Mouse (Mus musculus) hindbrain, embryonic 13.5 days (tissue): ENCODE measurements around the gene Akap12. TPM values are rescaled to one million over a fixed set of nuclear protein-coding genes. Genes with fewer than 3 reads are reported as not detected.

Experiments
- ATAC-seq: fragments of 200-750 bp; cut with Nextera tagmentation; 2 replicates; pipeline ENCODE4 v1.8.0; 2017; ENCODE audit warnings: moderate TSS enrichment; ENCODE audit not compliant: low FRiP score
- H3K27ac ChIP-seq: fragments of 300-500 bp; sonication (generic); 2 replicates; pipeline ENCODE4 v1.5.1; 2015; ENCODE audit warnings: inconsistent platforms, mild to moderate bottlenecking, moderate library complexity
- H3K27me3 ChIP-seq: fragments of 300-500 bp; sonication (generic); 2 replicates; pipeline ENCODE4 v1.6.1; 2015; ENCODE audit warnings: mild to moderate bottlenecking, inconsistent platforms
- H3K36me3 ChIP-seq: fragments of 300-500 bp; sonication (generic); 2 replicates; pipeline ENCODE4 v1.6.1; 2015; ENCODE audit warnings: mild to moderate bottlenecking, inconsistent platforms
- H3K4me1 ChIP-seq: fragments of 300-500 bp; sonication (generic); replicated peaks from 2 replicates; pipeline ENCODE4 v1.6.1; 2015; ENCODE audit warnings: inconsistent platforms
- H3K4me2 ChIP-seq: fragments of 300-500 bp; sonication (generic); 2 replicates; pipeline ENCODE4 v1.6.1; 2015; ENCODE audit warnings: inconsistent platforms, mild to moderate bottlenecking, moderate library complexity
- H3K4me3 ChIP-seq: fragments of 300-500 bp; sonication (generic); 2 replicates; pipeline ENCODE4 v1.5.1; 2015; ENCODE audit warnings: mild to moderate bottlenecking, inconsistent platforms
- H3K9ac ChIP-seq: fragments of 300-500 bp; sonication (generic); 2 replicates; pipeline ENCODE4 v1.6.1; 2015; ENCODE audit warnings: mild to moderate bottlenecking, inconsistent platforms
- H3K9me3 ChIP-seq: fragments of 300-500 bp; sonication (generic); 2 replicates; pipeline ENCODE4 v1.6.1; 2016; ENCODE audit warnings: inconsistent platforms
- WGBS: fragments of 180-500 bp; shearing (Covaris S2); methylation state at CpG from one replicate; pipeline ENCODE4 v1.1.7; 2015; 5-methylcytosine and 5-hydroxymethylcytosine counted together
- polyA plus RNA-seq: library from polyadenylated mRNA; unstranded; fragments of >200 nt; fragmentation: Nextera tagmentation; extraction: Ambion mirVana; gene quantifications from 2 replicates; pipeline ENCODE4 v1.2.1, GENCODE M21; 2015

Gene Akap12
- polyA plus RNA-seq, 1 experiment from 2014 or later: 47.8 TPM

DNA sequence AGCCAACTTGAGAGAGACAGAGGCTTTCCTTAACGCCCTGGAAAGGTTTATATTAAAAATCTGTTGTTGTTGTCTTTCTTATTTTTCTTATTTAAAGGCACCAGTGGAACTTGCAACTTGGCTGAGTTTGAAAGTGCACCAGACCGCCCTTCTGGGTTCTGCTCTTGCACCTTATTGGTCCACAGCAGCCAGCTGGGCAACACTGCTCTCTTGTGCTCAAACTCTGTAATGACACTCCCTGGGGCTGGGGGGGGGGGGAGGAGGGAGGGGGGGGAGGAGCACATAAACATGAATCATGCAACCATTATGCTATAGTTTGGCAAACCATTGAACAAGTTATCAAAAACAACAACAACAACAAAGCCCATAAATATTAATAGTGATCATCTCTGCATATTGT is 75.2 kb downstream of the Akap12 start:
- Histone ChIP-seq H3K27me3 (no peaks in the 10 kb centered on the region), H3K9ac (no peak overlapping the region), H3K4me3 (no peak overlapping the region), H3K27ac (no peak overlapping the region), H3K4me2 (no peak overlapping the region), H3K9me3 (no peaks in the 10 kb centered on the region), H3K36me3 (no peaks in the 10 kb centered on the region), H3K4me1 (peaks cover 4% of the 10 kb centered on the region; the same call in 1 of the 2 replicates)
- WGBS: 17% methylated on average over 2 of the region's 2 CpGs
- ATAC-seq: no peak

DNA sequence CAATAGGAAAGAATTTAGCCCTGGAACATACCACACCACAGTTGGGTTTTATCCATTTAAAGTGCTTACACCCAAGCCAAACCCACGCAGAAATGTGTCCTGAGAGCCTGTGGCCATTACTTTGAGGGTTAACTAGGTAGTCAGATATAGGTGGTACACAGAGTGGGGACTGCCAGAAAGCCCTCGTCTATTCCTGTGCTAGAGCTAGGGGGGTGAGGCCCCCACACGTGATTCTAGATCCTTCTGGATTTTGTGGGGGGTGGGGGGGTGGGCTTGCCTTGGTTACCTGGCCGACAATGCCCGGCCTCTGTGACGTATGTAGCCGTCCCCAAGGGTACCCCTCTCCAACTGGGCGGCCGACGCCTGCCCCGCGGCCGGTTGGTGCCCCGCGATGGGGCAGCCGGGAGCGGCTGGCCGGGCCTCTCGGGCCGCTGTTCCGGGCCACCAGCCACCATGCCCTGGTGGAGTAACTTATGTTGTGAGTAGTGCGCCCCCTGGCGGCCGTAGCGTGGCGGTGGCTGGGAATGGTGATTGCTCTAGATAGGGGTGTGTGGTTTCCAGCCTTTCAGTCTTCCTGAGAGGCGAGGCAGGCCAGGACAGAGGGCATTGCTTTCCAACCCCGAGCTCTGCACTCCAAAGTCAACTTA is 80.4 kb downstream of the Akap12 start:
- Histone ChIP-seq H3K9me3 (no peaks in the 10 kb centered on the region), H3K9ac (no peak overlapping the region), H3K36me3 (no peaks in the 10 kb centered on the region), H3K27ac (no peak overlapping the region), H3K4me1 (peaks cover 7% of the 10 kb centered on the region), H3K4me3 (peak overlapping the region; percentile 31), H3K27me3 (no peaks in the 10 kb centered on the region), H3K4me2 (peak overlapping the region; percentile 56)
- ATAC-seq: peak; percentile 90
- WGBS: 5% methylated on average over 27 of the region's 28 CpGs

DNA sequence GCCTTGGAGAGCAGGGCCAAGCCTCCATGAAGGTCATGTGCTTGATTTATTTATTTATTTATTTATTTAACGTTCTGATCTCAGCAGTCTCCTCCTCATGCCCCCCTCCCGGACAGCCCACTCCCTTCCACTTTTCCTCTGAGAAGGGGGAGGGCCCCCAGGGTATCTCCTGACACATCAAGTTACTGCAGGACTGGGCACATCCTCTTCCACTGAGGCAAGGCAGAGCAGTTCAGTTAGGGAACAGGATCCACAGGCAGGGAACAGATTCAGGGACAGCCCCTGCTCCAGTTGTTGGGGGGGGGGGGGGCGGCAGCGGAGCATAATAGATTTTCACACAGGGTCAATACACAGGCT is 80.9 kb downstream of the Akap12 start:
- Histone ChIP-seq H3K4me2 (peak overlapping the region; percentile 56), H3K9ac (no peak overlapping the region), H3K27ac (no peak overlapping the region), H3K36me3 (no peaks in the 10 kb centered on the region), H3K27me3 (no peaks in the 10 kb centered on the region), H3K4me1 (peaks cover 7% of the 10 kb centered on the region), H3K9me3 (no peaks in the 10 kb centered on the region), H3K4me3 (no peak overlapping the region)
- peak; percentile 64; the same call in 1 of the 2 replicates for ATAC-seq
- 73% methylated on average over 4 of the region's 4 CpGs for WGBS

DNA sequence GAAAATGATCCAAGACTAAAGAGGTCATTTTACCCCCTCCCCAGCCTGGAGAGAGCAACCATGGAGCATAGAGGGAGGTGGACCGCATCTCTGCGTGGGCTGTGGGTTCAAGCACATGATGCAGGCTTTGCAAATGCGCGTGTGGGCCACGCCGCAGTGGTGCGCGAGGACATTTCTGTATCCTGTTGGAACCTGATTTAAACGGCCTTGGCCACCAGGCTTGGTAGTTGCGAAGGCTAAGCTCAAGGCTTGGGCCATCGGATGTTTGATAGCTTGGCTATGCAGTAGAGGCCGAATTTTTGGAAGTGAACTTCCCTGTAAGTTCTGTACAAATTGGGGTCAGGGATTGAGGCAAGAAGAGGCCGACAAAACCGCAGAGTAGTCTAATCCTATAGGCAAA is 81.4 kb downstream of the Akap12 start:
- H3K4me3 ChIP-seq: no peak overlapping the region
- H3K9ac ChIP-seq: no peak overlapping the region
- H3K27ac ChIP-seq: no peak overlapping the region
- H3K36me3 ChIP-seq: no peaks in the 10 kb centered on the region
- WGBS: 98% methylated on average over 14 of the region's 14 CpGs
- no peaks in the 10 kb centered on the region for H3K27me3 ChIP-seq
- H3K9me3 ChIP-seq: no peaks in the 10 kb centered on the region
- peaks cover 7% of the 10 kb centered on the region for H3K4me1 ChIP-seq
- ATAC-seq: no peak
- H3K4me2 ChIP-seq: no peak overlapping the region

DNA sequence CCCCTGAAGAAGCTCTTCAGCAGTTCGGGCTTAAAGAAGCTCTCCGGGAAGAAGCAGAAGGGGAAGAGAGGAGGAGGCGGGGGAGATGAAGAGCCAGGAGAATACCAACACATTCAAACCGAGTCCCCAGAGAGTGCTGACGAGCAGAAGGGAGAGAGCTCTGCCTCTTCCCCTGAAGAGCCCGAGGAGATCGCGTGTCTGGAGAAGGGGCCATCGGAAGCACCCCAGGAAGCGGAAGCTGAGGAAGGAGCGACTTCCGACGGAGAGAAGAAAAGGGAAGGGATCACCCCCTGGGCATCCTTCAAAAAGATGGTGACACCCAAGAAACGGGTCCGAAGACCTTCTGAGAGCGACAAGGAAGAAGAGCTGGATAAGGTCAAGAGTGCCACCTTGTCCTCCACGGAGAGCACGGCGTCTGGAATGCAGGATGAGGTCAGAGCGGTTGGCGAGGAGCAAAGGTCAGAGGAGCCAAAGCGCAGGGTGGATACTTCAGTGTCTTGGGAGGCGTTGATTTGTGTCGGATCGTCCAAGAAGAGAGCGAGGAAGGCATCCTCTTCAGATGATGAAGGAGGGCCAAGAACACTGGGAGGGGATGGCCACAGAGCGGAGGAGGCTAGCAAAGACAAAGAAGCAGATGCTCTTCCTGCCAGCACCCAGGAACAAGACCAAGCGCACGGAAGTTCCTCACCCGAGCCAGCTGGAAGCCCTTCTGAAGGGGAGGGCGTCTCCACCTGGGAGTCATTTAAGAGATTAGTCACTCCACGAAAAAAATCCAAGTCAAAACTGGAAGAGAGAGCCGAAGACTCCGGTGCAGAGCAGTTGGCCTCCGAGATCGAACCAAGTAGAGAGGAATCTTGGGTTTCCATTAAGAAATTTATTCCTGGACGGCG is 88.4 kb downstream of the Akap12 start:
- Histone ChIP-seq H3K27ac (no peak overlapping the region), H3K9me3 (no peaks in the 10 kb centered on the region), H3K4me2 (no peak overlapping the region), H3K27me3 (no peaks in the 10 kb centered on the region), H3K4me3 (no peak overlapping the region), H3K36me3 (peaks cover 47% of the 10 kb centered on the region), H3K4me1 (no peaks in the 10 kb centered on the region), H3K9ac (no peak overlapping the region)
- ATAC-seq: no peak
- 91% methylated on average over 38 of the region's 38 CpGs for WGBS

DNA sequence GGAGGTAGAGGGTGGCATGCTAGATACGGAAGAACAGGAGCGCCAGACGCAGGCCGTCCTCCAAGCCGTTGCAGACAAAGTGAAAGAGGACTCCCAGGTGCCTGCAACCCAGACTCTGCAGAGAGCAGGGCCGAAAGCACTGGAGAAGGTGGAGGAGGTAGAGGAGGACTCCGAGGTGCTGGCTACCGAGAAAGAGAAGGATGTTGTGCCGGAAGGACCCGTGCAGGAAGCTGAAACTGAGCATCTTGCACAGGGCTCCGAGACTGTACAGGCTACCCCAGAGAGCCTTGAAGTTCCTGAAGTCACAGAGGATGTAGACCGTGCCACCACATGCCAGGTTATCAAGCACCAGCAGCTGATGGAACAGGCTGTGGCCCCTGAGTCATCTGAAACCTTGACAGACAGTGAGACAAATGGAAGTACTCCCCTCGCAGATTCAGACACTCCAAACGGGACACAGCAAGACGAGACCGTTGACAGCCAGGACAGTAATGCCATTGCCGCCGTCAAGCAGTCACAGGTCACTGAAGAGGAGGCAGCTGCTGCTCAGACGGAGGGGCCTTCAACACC is 89.8 kb downstream of the Akap12 start:
- 91% methylated on average over 19 of the region's 19 CpGs for WGBS
- H3K36me3 ChIP-seq: peaks cover 47% of the 10 kb centered on the region

DNA sequence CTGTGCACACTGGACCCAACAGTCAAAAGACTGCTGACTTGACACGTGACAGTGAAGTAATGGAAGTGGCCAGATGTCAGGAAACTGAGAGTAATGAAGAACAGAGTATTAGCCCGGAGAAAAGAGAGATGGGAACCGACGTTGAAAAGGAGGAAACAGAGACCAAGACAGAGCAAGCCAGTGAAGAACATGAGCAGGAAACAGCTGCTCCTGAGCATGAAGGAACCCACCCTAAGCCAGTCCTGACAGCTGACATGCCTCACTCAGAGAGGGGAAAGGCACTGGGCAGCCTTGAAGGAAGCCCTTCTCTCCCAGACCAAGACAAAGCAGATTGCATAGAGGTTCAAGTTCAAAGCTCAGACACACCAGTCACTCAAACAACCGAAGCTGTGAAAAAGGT is 90.5 kb downstream of the Akap12 start:
- Histone ChIP-seq H3K36me3 (peaks cover 47% of the 10 kb centered on the region), H3K9ac (no peak overlapping the region), H3K4me3 (no peak overlapping the region), H3K27me3 (no peaks in the 10 kb centered on the region), H3K27ac (no peak overlapping the region), H3K9me3 (no peaks in the 10 kb centered on the region), H3K4me1 (no peaks in the 10 kb centered on the region), H3K4me2 (no peak overlapping the region)
- no peak for ATAC-seq
- WGBS: 84% methylated on average over 5 of the region's 5 CpGs

More for the DNA sequence above, 89.8 kb downstream of the Akap12 start:
- H3K9me3 ChIP-seq: no peaks in the 10 kb centered on the region
- no peak for ATAC-seq
- no peaks in the 10 kb centered on the region for H3K27me3 ChIP-seq
- no peak overlapping the region for H3K9ac ChIP-seq
- no peak overlapping the region for H3K27ac ChIP-seq
- H3K4me1 ChIP-seq: no peaks in the 10 kb centered on the region
- H3K4me2 ChIP-seq: no peak overlapping the region
- H3K4me3 ChIP-seq: no peak overlapping the region

DNA sequence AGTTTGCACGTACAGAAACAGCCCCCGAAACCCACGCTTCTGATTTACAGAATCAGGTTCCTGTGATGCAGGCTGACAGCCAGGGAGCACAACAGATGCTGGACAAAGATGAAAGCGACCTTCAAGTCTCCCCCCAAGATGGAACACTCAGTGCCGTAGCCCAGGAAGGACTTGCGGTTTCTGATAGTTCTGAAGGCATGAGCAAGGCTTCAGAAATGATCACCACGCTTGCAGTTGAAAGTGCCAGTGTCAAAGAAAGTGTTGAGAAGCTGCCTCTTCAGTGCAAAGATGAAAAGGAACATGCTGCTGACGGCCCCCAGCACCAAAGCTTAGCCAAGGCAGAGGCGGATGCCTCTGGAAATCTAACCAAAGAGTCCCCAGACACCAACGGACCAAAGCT is 91.3 kb downstream of the Akap12 start:
- Histone ChIP-seq H3K4me1 (no peaks in the 10 kb centered on the region), H3K9ac (no peak overlapping the region), H3K9me3 (0 out of 2 replicates have a peak, but pooled peaks cover under 1% of the 10 kb centered on the region), H3K4me2 (no peak overlapping the region), H3K4me3 (no peak overlapping the region), H3K27me3 (no peaks in the 10 kb centered on the region), H3K36me3 (peaks cover 47% of the 10 kb centered on the region), H3K27ac (no peak overlapping the region)
- WGBS: 92% methylated on average over 10 of the region's 10 CpGs
- ATAC-seq: no peak

DNA sequence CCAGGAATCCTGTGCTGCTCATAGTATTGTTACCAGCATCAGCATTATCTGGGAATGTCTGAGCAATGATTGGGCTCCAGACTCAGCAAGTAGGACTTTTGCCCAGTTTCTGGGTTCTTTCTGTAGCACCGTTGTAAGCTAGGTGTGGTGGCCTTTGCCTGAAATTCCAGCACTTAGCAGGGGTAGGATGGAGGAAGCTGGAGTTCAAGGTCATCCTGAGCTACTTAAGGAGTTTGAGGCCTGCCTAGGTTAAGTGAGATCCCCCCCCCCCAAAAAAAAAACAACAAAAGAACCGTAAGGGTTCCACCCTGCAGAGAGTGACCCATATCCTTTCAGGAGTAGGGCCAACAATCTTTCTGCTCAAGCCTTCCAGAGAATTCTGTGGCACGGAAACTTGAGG is 98.4 kb downstream of the Akap12 start:
- no peak overlapping the region for H3K9ac ChIP-seq
- 95% methylated on average over 3 of the region's 3 CpGs for WGBS
- peaks cover 32% of the 10 kb centered on the region for H3K36me3 ChIP-seq
- no peaks in the 10 kb centered on the region for H3K4me1 ChIP-seq
- H3K4me3 ChIP-seq: no peak overlapping the region
- ATAC-seq: no peak
- 0 out of 2 replicates have a peak, but pooled peaks cover 5% of the 10 kb centered on the region for H3K9me3 ChIP-seq
- no peak overlapping the region for H3K4me2 ChIP-seq
- H3K27me3 ChIP-seq: no peaks in the 10 kb centered on the region
- H3K27ac ChIP-seq: no peak overlapping the region

DNA sequence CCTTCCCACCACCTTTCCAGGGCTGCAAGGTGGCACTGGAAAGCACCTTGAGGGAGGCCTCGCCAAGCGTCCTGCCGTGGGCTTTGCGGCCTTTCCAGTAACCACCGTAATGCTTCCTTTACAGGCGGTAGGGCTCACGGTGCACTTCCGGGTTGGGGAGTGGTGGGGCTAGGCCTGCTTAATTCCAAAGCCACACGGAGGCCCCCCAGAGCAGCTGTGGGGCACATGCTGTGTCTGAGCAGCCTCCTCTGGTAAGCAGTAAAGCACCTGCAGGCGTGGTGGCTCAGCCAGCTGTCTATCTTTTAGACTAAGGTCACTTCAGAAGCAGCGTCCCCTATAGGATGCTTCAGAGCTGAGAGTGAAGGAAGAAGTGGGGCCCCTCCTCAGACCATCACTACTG is 103.9 kb downstream of the Akap12 start:
- Histone ChIP-seq H3K4me1 (no peaks in the 10 kb centered on the region), H3K27ac (no peak overlapping the region), H3K4me2 (no peak overlapping the region), H3K4me3 (no peak overlapping the region), H3K9me3 (no peaks in the 10 kb centered on the region), H3K36me3 (peaks cover 59% of the 10 kb centered on the region), H3K27me3 (no peaks in the 10 kb centered on the region), H3K9ac (no peak overlapping the region)
- WGBS: 93% methylated on average over 11 of the region's 11 CpGs
- no peak for ATAC-seq

DNA sequence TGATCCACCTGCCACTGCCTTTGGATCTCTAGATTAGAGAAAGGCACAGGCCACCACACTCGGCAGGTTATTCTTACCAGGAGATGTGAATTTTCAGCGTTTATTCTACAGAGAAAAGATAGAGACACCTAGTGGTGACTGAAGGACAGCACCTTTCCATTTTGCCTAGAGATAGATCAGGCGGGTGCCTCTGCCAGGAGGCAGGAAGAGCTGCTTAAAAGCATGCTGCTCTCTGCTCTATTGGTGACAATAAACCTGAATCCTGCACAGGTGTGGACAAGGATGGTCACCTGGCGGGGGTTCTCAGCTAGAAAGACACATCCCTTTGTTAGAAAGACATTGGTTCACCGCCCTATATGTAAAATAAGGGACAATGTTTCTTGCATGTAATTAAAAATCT is 105.8 kb downstream of the Akap12 start:
- Histone ChIP-seq H3K27ac (no peak overlapping the region), H3K27me3 (no peaks in the 10 kb centered on the region), H3K4me1 (no peaks in the 10 kb centered on the region), H3K9me3 (no peaks in the 10 kb centered on the region), H3K9ac (no peak overlapping the region), H3K4me2 (no peak overlapping the region), H3K4me3 (no peak overlapping the region), H3K36me3 (peaks cover 53% of the 10 kb centered on the region)
- 61% methylated on average over 5 of the region's 5 CpGs for WGBS
- ATAC-seq: peak; percentile 44

DNA sequence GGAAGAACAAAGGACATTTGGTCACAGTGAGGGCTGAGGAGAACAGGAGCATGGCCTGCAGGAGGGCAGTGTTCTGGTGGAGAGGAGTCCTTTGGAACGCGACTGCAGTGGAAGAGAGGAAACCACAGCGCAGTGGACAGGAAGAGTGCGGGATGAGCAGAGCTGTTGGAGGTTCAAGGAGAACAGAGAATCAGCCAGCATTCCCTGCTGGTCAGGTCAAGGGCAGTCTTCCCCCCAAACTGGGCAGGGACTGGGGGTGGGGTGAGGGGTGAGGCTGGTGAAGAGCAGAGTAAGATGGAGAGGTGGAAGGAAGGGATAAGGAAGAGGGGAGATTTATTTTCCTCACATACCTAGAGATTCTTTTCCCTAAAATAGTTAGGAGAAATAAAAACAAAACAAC is 107.4 kb downstream of the Akap12 start:
- H3K4me1 ChIP-seq: no peaks in the 10 kb centered on the region
- no peak for ATAC-seq
- H3K9me3 ChIP-seq: no peaks in the 10 kb centered on the region
- WGBS: 69% methylated on average over 4 of the region's 4 CpGs
- no peaks in the 10 kb centered on the region for H3K27me3 ChIP-seq
- no peak overlapping the region for H3K9ac ChIP-seq
- no peak overlapping the region for H3K4me3 ChIP-seq
- no peak overlapping the region for H3K27ac ChIP-seq
- no peak overlapping the region for H3K4me2 ChIP-seq
- H3K36me3 ChIP-seq: peaks cover 37% of the 10 kb centered on the region
